Mouse (Mus musculus) kidney, embryonic 15.5 days (tissue): ENCODE measurements at regions not wholly inside any gene's neighbourhood (a gene's known extent, or its start where the extent isn't known, plus 50 kb on each side); places are given as distances from the start of the nearest gene placed in this dataset.

Experiments used
- ATAC-seq: fragments of 200-750 bp; cut with Nextera tagmentation; replicated peaks from 2 replicates; pipeline ENCODE4 v1.8.0; 2017; ENCODE audit warnings: moderate TSS enrichment; ENCODE audit not compliant: low FRiP score
- H3K27ac ChIP-seq: fragments of 300-500 bp; sonication (generic); 2 replicates; pipeline ENCODE4 v1.5.1; 2015; ENCODE audit warnings: mild to moderate bottlenecking, inconsistent platforms
- H3K27me3 ChIP-seq: fragments of 300-500 bp; sonication (generic); 2 replicates; pipeline ENCODE4 v1.6.1; 2015; ENCODE audit warnings: inconsistent platforms
- H3K36me3 ChIP-seq: fragments of 300-500 bp; sonication (generic); 2 replicates; pipeline ENCODE4 v1.6.1; 2015; ENCODE audit warnings: inconsistent platforms
- H3K4me1 ChIP-seq: fragments of 300-500 bp; sonication (generic); 2 replicates; pipeline ENCODE4 v1.6.1; 2015; ENCODE audit warnings: inconsistent platforms
- H3K4me2 ChIP-seq: fragments of 300-500 bp; sonication (generic); 2 replicates; pipeline ENCODE4 v1.6.1; 2015; ENCODE audit warnings: moderate library complexity, mild to moderate bottlenecking, inconsistent platforms
- H3K4me3 ChIP-seq: fragments of 300-500 bp; sonication (generic); replicated peaks from 2 replicates; pipeline ENCODE4 v1.5.1; 2015; ENCODE audit warnings: mild to moderate bottlenecking, inconsistent platforms
- H3K9ac ChIP-seq: fragments of 300-500 bp; sonication (generic); 2 replicates; pipeline ENCODE4 v1.6.1; 2015; ENCODE audit warnings: mild to moderate bottlenecking, inconsistent platforms
- H3K9me3 ChIP-seq: fragments of 300-500 bp; sonication (generic); replicated peaks from 2 replicates; pipeline ENCODE4 v1.6.1; 2016; ENCODE audit warnings: inconsistent platforms
- WGBS: fragments of 180-500 bp; shearing (Covaris S2); methylation state at CpG from one replicate; pipeline ENCODE4 v1.1.7; 2015; ENCODE audit warnings: mixed read lengths; 5-methylcytosine and 5-hydroxymethylcytosine counted together

DNA sequence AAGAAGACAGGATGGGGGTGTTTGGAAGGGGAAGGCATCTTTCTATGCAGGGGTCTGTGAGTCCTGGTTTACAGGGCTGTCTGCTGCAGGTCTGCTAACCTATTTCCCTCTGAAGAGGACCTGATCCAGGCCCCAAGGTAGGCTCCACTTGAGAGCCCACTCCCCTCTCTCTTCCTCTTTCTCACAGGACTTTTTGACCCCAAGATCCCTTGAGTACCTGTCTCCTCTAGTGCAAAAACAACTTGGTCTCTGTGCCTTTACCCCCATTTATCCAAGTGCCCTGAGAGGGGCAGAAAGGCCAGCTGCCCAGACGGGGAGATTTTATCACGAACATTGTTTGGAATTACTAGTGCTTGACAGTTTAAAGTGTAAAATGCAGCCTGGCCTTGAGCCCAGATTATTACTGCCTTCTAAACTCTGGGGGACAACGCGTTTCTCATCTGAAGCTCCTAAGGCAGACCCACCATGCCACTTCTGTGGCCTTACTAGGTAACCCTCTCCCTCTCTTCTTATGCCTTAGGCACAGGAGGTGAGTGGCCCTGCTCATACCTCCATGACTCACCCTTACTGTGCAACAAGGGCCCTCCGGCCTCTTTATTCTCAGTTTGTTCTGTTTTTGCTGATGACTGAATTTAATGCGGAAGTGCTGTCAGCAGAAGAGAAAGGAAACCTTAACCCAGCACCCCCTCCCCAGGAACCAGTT is 117.8 kb downstream of the Tomm20 start:
- Histone ChIP-seq H3K9ac (no peak overlapping the region), H3K4me2 (no peak overlapping the region), H3K36me3 (no peaks in the 10 kb centered on the region), H3K4me3 (no peak overlapping the region), H3K27ac (peak overlapping the region; percentile 98), H3K27me3 (no peaks in the 10 kb centered on the region), H3K9me3 (no peaks in the 10 kb centered on the region), H3K4me1 (peaks cover 85% of the 10 kb centered on the region)
- 25% methylated on average over 6 of the region's 6 CpGs for WGBS
- ATAC-seq, result no peak

DNA sequence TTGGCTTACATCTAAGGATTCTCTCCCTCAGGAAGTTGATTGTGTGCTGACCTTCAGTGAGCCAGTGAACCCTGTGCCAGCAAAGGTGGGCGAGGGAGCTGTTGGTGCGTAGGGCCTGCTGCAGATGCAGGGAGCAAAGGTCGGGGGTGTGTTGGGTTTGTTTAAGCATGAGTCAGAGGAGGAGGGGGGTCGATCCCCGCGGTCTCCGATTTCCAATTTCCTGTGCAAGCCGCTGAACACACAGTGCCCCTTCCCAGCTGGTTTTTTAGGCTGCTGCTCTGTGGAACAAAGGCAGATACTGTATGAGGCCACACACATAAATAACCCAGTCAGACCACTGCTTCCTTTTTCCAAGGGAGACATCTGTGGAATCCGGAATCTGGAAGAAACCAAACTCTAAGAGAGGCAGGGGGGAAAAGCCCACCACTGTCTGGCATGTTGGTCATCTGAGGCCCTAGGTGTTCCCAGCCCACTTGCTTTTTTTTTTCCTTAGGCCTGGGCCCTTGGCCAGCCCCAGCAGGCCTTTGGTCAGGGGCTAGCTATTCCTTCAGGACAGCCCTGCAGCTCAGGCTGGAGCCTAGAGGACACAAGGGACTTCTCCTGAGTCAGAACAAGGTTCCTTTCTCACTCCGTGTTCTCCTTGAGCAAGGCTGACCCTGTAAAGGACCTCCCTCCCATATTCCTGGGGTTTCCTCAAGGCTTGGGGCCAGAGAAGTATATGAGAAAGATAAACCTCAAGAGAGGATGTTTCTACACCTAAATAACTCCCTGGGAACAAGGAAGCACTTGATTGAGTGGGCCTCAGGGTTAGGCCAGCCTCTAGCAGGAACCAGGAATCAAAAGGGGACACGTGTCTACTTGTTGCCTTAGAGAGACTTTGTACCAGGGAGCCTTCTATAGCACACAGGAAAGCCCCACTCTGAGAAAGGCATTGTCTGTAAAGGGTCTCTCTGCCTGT is 119.0 kb downstream of the Tomm20 start:
- Histone ChIP-seq H3K4me3 (no peak overlapping the region), H3K4me2 (peak overlapping the region; percentile 29; the same call in 1 of the 2 replicates), H3K9me3 (no peaks in the 10 kb centered on the region), H3K27ac (peak overlapping the region; percentile 98), H3K36me3 (no peaks in the 10 kb centered on the region), H3K27me3 (no peaks in the 10 kb centered on the region), H3K4me1 (peaks cover 78% of the 10 kb centered on the region), H3K9ac (no peak overlapping the region; the same call in 1 of the 2 replicates)
- ATAC-seq, result peak; percentile 84
- 2% methylated on average over 11 of the region's 11 CpGs for WGBS

DNA sequence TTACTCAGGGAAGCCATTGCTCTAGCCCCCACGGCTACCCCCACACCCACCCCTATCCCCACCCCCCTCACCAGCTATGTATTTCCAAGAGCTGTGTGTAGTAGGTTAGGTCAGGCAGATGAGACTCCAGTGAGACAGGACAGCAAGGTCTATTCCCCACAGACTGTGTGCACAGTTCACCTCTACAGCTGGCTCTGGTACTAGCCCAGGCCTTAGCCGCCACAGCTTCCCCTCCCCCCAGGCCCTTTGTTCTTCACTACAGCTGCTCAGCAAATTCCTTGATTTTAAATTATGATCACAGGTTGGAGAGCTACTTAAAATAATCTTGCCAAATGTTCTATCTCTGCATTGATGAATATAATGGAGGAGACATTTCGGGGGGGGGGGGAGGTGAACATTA is 119.8 kb downstream of the Tomm20 start:
- peak overlapping the region; percentile 29; the same call in 1 of the 2 replicates for H3K4me2 ChIP-seq
- H3K9ac ChIP-seq, result no peak overlapping the region
- 4% methylated on average over 3 of the region's 3 CpGs for WGBS
- no peaks in the 10 kb centered on the region for H3K9me3 ChIP-seq
- ATAC-seq, result peak; percentile 49
- H3K36me3 ChIP-seq, result no peaks in the 10 kb centered on the region
- H3K27ac ChIP-seq, result peak overlapping the region; percentile 98
- H3K4me3 ChIP-seq, result no peak overlapping the region
- H3K4me1 ChIP-seq, result peaks cover 79% of the 10 kb centered on the region
- no peaks in the 10 kb centered on the region for H3K27me3 ChIP-seq

DNA sequence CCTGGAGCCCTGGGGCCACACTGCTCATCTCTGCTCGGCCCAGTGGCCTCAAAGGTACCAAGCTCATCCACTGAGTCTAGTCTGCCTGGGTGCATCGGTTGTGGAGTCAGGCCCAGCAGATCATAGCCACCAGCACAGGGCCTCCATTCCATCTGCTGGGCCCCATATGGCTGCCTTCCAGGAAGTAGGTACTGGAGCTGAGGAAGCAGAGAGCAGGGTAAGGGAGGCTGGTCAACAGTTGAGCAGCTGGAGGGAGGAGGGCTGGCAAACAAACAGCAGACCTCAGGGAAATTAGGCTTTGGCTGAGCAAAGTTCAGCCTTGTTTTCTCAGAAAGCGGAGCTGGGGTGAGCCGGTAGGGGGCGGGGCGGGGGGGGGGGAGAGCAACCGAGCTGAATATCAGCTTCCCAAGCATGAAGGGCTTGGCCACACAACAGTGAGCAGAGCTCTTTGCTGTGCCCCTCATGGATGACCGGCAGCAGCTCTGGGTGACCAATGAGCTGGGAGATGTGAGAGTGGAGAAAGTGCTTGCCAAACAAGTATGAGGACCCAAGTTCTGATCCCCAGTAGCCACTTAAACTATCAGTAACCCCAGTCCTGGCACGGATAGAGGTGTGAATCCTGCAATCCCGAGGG is 121.0 kb downstream of the Tomm20 start:
- 28% methylated on average over 9 of the region's 10 CpGs for WGBS
- no peak overlapping the region for H3K9ac ChIP-seq
- H3K4me1 ChIP-seq, result peaks cover 72% of the 10 kb centered on the region

DNA sequence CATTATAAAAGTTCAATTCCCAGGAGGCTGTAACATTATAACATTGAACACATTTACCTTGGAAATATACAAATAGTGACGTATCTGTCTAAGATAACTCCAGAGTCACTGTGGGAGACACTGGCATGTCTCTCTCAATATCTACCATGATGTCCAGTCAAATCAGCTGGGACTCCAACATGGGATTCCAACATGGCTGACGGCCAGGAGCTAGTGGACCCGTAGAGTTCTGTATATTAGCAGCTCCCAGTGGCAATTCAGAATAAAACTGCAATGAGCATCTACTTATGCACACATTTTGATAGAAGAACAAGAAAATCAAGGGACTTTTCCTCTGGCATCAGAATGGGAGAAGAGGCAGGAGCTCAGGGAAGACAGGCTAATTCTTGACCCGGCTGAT is 123.4 kb downstream of the Tomm20 start:
- H3K4me1 ChIP-seq, result peaks cover 49% of the 10 kb centered on the region
- H3K4me3 ChIP-seq, result no peak overlapping the region
- peak overlapping the region; percentile 30; the same call in 1 of the 2 replicates for H3K27ac ChIP-seq
- no peak overlapping the region for H3K4me2 ChIP-seq
- no peaks in the 10 kb centered on the region for H3K36me3 ChIP-seq
- no peaks in the 10 kb centered on the region for H3K9me3 ChIP-seq
- 92% methylated on average over 4 of the region's 4 CpGs for WGBS
- no peak overlapping the region for H3K9ac ChIP-seq
- no peaks in the 10 kb centered on the region for H3K27me3 ChIP-seq
- no peak for ATAC-seq

More for the DNA sequence above, 121.0 kb downstream of the Tomm20 start:
- H3K27me3 ChIP-seq, result no peaks in the 10 kb centered on the region
- H3K4me2 ChIP-seq, result no peak overlapping the region
- ATAC-seq, result peak; percentile 57
- no peaks in the 10 kb centered on the region for H3K36me3 ChIP-seq
- no peaks in the 10 kb centered on the region for H3K9me3 ChIP-seq
- no peak overlapping the region for H3K4me3 ChIP-seq
- peak overlapping the region; percentile 98 for H3K27ac ChIP-seq

DNA sequence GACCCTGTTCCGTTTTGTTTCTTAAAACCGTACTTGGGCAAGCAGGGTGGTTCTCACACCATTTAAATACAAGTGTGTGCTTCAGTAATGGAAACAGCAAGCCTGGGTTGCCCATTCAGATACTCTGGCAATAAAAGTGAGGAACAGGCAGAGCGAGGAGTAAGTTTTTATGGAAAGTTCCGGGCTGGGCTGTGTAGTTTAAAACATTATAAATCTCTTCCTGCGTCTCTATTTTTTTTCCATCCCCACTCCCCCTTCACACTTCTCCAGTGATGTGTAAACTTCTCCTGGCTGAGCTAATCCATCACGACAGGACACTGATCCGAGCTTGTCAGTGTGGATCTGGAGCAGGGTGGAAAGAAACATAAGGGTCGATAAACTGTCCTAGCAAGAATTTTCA is 124.4 kb downstream of the Tomm20 start:
- Histone ChIP-seq H3K27ac (peak overlapping the region; percentile 61), H3K36me3 (no peaks in the 10 kb centered on the region), H3K27me3 (no peaks in the 10 kb centered on the region), H3K9me3 (no peaks in the 10 kb centered on the region), H3K4me1 (peaks cover 39% of the 10 kb centered on the region), H3K9ac (no peak overlapping the region), H3K4me3 (no peak overlapping the region), H3K4me2 (no peak overlapping the region)
- 13% methylated on average over 8 of the region's 8 CpGs for WGBS
- ATAC-seq, result peak; percentile 5; the same call in 1 of the 2 replicates

DNA sequence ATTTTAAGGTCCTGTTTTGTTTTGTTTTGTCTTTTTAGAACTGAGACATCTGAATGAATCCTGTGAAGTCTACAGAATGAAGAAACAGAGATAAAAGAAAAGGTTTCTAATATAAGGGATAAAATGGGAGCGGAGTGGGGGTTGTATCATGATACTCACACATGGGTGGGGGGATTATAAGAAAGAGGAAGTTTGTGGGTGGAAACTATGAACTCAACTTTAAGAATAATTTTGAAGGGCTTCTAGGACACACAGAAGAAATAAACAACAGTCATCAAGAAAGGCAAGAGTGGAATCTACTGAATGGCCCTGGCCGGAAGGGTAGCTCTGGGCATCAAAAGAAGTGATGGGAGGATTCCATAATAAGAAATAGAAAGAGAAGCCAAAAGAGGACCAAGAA is 125.1 kb downstream of the Tomm20 start:
- H3K4me2 ChIP-seq, result no peak overlapping the region
- peaks cover 31% of the 10 kb centered on the region for H3K4me1 ChIP-seq
- no peaks in the 10 kb centered on the region for H3K9me3 ChIP-seq
- H3K36me3 ChIP-seq, result no peaks in the 10 kb centered on the region
- no peak for ATAC-seq
- H3K27ac ChIP-seq, result peak overlapping the region; percentile 61
- no peak overlapping the region for H3K4me3 ChIP-seq
- H3K9ac ChIP-seq, result no peak overlapping the region
- 91% methylated on average over 2 of the region's 2 CpGs for WGBS
- H3K27me3 ChIP-seq, result no peaks in the 10 kb centered on the region

DNA sequence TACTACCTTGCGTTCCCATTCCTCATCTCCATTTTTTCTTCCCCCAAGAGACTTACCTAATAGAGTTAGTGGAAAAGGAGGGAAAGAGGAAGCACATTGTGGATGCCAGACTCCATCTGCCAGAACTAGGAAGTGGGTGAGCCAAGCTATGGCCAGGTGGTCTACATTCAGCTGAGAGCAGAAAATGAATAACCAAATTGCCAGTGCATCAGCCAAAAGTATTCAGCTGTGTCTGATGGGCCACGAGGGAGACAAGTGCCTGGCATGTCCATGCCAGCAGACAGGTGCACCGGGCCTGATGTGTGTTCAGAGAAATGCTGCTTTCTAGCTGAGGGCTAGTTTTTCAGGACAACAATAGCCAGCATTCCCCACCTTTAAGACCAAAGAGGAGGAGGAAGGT is 126.4 kb downstream of the Tomm20 start:
- no peak overlapping the region for H3K9ac ChIP-seq
- no peak overlapping the region for H3K4me3 ChIP-seq
- no peak overlapping the region for H3K27ac ChIP-seq
- no peaks in the 10 kb centered on the region for H3K9me3 ChIP-seq
- H3K4me2 ChIP-seq, result no peak overlapping the region
- H3K4me1 ChIP-seq, result peaks cover 22% of the 10 kb centered on the region
- no peaks in the 10 kb centered on the region for H3K27me3 ChIP-seq
- 87% methylated on average over 3 of the region's 3 CpGs for WGBS
- H3K36me3 ChIP-seq, result no peaks in the 10 kb centered on the region
- no peak for ATAC-seq

DNA sequence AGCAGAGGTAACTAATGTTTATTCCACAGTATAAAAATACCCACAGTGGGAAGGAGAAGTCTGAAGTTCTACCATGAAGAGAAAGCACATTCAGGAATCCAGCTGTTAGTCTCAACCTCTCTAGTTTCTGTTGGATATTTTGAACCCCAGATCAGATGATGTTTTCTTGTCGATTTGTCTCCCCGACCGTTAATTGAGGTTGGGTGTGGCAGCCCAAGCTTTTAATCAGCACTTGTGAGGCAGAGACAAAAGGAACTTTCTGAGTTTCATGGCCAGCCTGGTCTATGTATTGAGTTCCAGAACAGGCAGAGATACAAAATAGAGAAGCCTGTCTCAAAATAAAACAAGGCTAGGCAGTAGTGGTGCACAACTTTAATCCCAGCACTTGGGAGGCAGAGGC is 129.5 kb downstream of the Tomm20 start:
- no peak for ATAC-seq
- H3K36me3 ChIP-seq, result no peaks in the 10 kb centered on the region
- no peaks in the 10 kb centered on the region for H3K27me3 ChIP-seq
- H3K4me3 ChIP-seq, result no peak overlapping the region
- 0 out of 2 replicates have a peak, but pooled peaks cover 3% of the 10 kb centered on the region for H3K9me3 ChIP-seq
- H3K9ac ChIP-seq, result no peak overlapping the region
- peaks cover 11% of the 10 kb centered on the region for H3K4me1 ChIP-seq
- WGBS, result 75% methylated on average over 3 of the region's 3 CpGs
- H3K4me2 ChIP-seq, result no peak overlapping the region
- H3K27ac ChIP-seq, result no peak overlapping the region

DNA sequence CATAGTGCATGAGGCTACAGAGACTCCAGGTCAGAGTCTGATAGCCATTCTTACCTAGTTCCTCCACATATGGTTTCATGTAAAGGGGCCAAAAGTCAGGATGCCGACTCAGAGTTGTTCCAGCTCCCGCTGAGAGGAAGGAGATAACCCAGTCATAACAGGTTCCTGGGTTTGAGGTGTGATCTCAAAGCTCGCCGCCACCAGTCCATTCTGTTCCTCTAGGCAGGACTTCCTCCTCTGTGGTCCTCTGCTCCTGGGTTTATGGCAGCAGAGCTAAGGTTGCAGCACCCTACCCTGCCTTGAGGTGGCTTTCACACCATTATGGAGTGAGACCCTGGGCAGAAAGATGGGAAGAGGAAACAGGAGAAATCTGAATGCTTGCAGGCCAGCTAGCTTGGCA is 131.2 kb downstream of the Tomm20 start:
- no peaks in the 10 kb centered on the region for H3K27me3 ChIP-seq
- 0 out of 2 replicates have a peak, but pooled peaks cover 4% of the 10 kb centered on the region for H3K4me1 ChIP-seq
- 78% methylated on average over 4 of the region's 4 CpGs for WGBS
- no peak overlapping the region for H3K4me3 ChIP-seq
- H3K9ac ChIP-seq, result no peak overlapping the region
- H3K36me3 ChIP-seq, result no peaks in the 10 kb centered on the region
- H3K4me2 ChIP-seq, result no peak overlapping the region
- no peak overlapping the region for H3K27ac ChIP-seq
- ATAC-seq, result no peak
- 0 out of 2 replicates have a peak, but pooled peaks cover 3% of the 10 kb centered on the region for H3K9me3 ChIP-seq

DNA sequence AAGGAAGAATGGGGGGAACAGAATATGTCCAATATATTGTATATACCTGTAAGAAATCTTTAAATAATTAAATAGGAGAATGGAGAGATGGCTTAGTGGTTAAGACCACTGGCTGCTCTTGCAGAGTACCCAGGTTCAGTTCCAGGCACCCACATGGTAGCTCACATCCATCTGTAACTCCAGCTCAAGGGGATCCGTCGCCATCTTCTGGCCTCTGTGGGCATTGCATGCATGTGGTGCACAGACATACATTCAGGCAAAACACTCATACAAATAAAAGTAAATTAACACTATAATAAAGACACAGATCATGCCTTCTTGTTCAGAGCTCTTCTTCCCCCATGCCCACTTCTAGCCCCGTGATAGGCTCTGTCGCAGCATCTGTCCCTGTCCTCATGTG is 132.0 kb downstream of the Tomm20 start:
- Histone ChIP-seq H3K27ac (no peak overlapping the region), H3K4me1 (0 out of 2 replicates have a peak, but pooled peaks cover 4% of the 10 kb centered on the region), H3K9ac (no peak overlapping the region), H3K36me3 (no peaks in the 10 kb centered on the region), H3K4me3 (no peak overlapping the region), H3K9me3 (0 out of 2 replicates have a peak, but pooled peaks cover 3% of the 10 kb centered on the region), H3K27me3 (no peaks in the 10 kb centered on the region), H3K4me2 (no peak overlapping the region)
- no peak for ATAC-seq
- WGBS, result 72% methylated on average over 4 of the region's 4 CpGs
